Mouse (Mus musculus) adrenal gland, adult 8-10 months (tissue): ENCODE data around the gene Xntrpc. TPM values are rescaled to one million over a fixed set of nuclear protein-coding genes. Genes with fewer than 3 reads are reported as not detected.

Experiments used
- total RNA-seq, 4 experiments: library from RNA; stranded (reverse); gene quantifications; 2 replicates each; pipeline ENCODE4 v1.2.4; 2022

Gene Xntrpc
- total RNA-seq, 4 experiments from 2014 or later: 1.1 to 3.5 (median 1.5) TPM

Other genes starting within 250 kb of the Xntrpc start
- 10 to 100 TPM; 26.7 to 57.2 (median 44.6) TPM for gene Phox2a, start 247.4 kb upstream of the Xntrpc start, total RNA-seq
- 100 to 1,000 TPM in 2 of 4 experiments, 10 to 100 TPM in 2; 76.9 to 104 (median 101) TPM for gene Inppl1, start 227.5 kb upstream of the Xntrpc start, total RNA-seq
- 1 to 10 TPM; 1.2 to 4.7 (median 2.8) TPM for gene Folr2, start 208.5 kb upstream of the Xntrpc start, total RNA-seq
- 10 to 100 TPM; 29.6 to 34.8 (median 30.7) TPM for gene Anapc15, start 202.0 kb upstream of the Xntrpc start, total RNA-seq
- 1 to 10 TPM in 2 of 4 experiments, not detected in 2; 4.0 to 5.9 TPM for gene Folr1, start 194.9 kb upstream of the Xntrpc start, total RNA-seq
- 100 to 1,000 TPM in 3 of 4 experiments, 10 to 100 TPM in 1; 92.8 to 107 (median 104) TPM for gene Lamtor1, start 159.8 kb upstream of the Xntrpc start, total RNA-seq
- gene Tomt, start 159.4 kb upstream of the Xntrpc start, total RNA-seq: not detected
- 10 to 100 TPM; 11.3 to 19.1 (median 16.7) TPM for gene Lrrc51, start 131.8 kb upstream of the Xntrpc start, total RNA-seq
- 100 to 1,000 TPM; 191 to 248 (median 221) TPM for gene Numa1, start 131.6 kb upstream of the Xntrpc start, total RNA-seq
- gene Il18bp, start 47.0 kb upstream of the Xntrpc start, total RNA-seq: 10 to 100 TPM in 2 of 4 experiments, 1 to 10 TPM in 2; 8.1 to 12.5 (median 10.1) TPM
- 10 to 100 TPM; 34.1 to 56.0 (median 38.4) TPM for gene Rnf121, start 244 bp upstream of the Xntrpc start, total RNA-seq
- gene Xndc1, start 202 bp upstream of the Xntrpc start, total RNA-seq: 10 to 100 TPM; 12.4 to 23.7 (median 18.7) TPM
- under 1 TPM in 1 of 4 experiments, not detected in 3; 0.22 TPM for gene Trpc2, start 17.4 kb downstream of the Xntrpc start, total RNA-seq
- not detected for gene Art1, start 36.0 kb downstream of the Xntrpc start, total RNA-seq
- under 1 TPM in 1 of 4 experiments, not detected in 3; 0.38 TPM for gene Art5, start 43.8 kb downstream of the Xntrpc start, total RNA-seq
- gene Chrna10, start 51.1 kb downstream of the Xntrpc start, total RNA-seq: under 1 TPM in 1 of 4 experiments, not detected in 3; 0.28 TPM
- 10 to 100 TPM; 56.0 to 84.3 (median 74.0) TPM for gene Nup98, start 144.5 kb downstream of the Xntrpc start, total RNA-seq
- gene Pgap2, start 144.5 kb downstream of the Xntrpc start, total RNA-seq: 10 to 100 TPM; 76.4 to 94.5 (median 93.0) TPM
- 10 to 100 TPM; 39.8 to 54.4 (median 47.5) TPM for gene Rhog, start 190.3 kb downstream of the Xntrpc start, total RNA-seq
- 10 to 100 TPM; 74.4 to 93.6 (median 83.3) TPM for gene Stim1, start 202.1 kb downstream of the Xntrpc start, total RNA-seq